Mouse (Mus musculus) myocyte (in vitro differentiated cells): Measurements from ENCODE around the gene Mrc2.

Experiments
- CEBPB ChIP-seq: IDR thresholded peaks from 2 replicates; pipeline ENCODE4 v1.6.1; 2011; ENCODE audit warnings: mild to moderate bottlenecking, moderate library complexity; ENCODE audit not compliant: poor library complexity, insufficient read depth, severe bottlenecking
- E2F4 ChIP-seq: IDR thresholded peaks from one replicate; pipeline ENCODE4 v1.6.1; 2011; ENCODE audit warnings: mild to moderate bottlenecking, control low read depth, moderate library complexity; ENCODE audit not compliant: insufficient read depth
- MAX ChIP-seq: IDR thresholded peaks from one replicate; pipeline ENCODE4 v1.6.1; 2011; ENCODE audit warnings: low read depth, mild to moderate bottlenecking, control low read depth
- POLR2A ChIP-seq: IDR thresholded peaks from one replicate; pipeline ENCODE4 v1.6.1; 2011; ENCODE audit warnings: low read depth, mild to moderate bottlenecking, control low read depth, moderate library complexity; ENCODE audit not compliant: insufficient read length
- POLR2AphosphoS2 ChIP-seq: IDR thresholded peaks from one replicate; pipeline ENCODE4 v1.6.1; 2011; ENCODE audit warnings: low read depth, control low read depth; ENCODE audit not compliant: insufficient read length
- REST ChIP-seq: IDR thresholded peaks from one replicate; pipeline ENCODE4 v1.6.1; 2011; ENCODE audit warnings: mild to moderate bottlenecking, control low read depth, moderate library complexity; ENCODE audit not compliant: insufficient read depth, insufficient read length
- TCF12 ChIP-seq: IDR thresholded peaks from one replicate; pipeline ENCODE4 v1.6.1; 2011; ENCODE audit warnings: mild to moderate bottlenecking, control low read depth; ENCODE audit not compliant: poor library complexity, insufficient read depth, severe bottlenecking

GRCm38 (mm10) chr11:105327101-105327500 is 34.7 kb downstream of the Mrc2 start:
- TF ChIP-seq TCF12 (no peak), CEBPB (no peak), POLR2AphosphoS2 (no peak), POLR2A (no peak), REST (no peak), MAX (no peak), E2F4 (no peak)
